Mouse (Mus musculus): ENCODE measurements around the gene Sowahd. TPM values are rescaled to one million over a fixed set of nuclear protein-coding genes. Genes with fewer than 3 reads are reported as not detected.

Sowahd gene
- polyA plus RNA-seq, 1 experiment = not detected

DNA sequence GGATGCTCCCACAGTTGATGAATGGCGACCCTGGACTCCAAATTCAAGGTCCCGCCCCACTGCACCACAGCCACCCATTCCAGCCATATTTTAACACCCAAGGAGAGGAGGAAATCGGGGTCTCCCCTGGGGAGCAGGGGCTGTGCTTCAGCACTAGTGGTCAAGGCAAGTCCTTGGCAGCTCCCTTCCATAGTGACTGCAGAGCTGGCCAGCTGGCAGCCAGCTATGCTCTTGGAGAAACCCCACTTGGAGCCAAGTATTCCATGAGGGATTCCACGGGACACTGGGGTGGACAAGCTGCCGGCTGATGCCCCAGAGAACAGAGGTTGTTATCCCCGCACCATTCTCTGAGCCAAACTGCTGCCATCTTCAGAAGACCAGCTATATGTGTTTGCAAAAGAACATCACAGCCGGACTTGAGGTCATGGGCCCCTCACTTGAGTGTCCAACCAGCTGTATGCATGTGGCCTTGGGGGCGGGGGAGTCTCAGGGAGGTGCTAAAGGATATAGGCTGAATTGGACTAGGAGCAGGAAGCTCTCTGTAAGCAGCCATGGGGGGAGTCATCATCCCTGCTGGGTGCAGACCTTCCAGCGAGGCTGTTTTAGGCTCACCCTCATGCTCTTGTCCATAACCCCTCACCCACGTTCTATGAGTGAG, 24.9 kb upstream of the Sowahd start:
- Histone ChIP-seq H3K9me3 (replicated peaks; ENCODE audit: control insufficient read depth, insufficient read depth, low read length, poor library complexity, severe bottlenecking) (no peaks in the 10 kb centered on the region), H3K9ac (ENCODE audit: low read depth, poor library complexity, severe bottlenecking) (no peak overlapping the region), H3K4me3 (ENCODE audit: low read depth, low read length) (no peak overlapping the region), H3K27ac (ENCODE audit: insufficient read depth, low read length) (no peak overlapping the region), H3K4me1 (ENCODE audit: control insufficient read depth, insufficient read depth, low read length) (no peaks in the 10 kb centered on the region), H3K36me3 (ENCODE audit: control insufficient read depth, insufficient read depth, low read length, poor library complexity, severe bottlenecking) (no peaks in the 10 kb centered on the region), H3K27me3 (ENCODE audit: control insufficient read depth, insufficient read depth, low read length, poor library complexity, severe bottlenecking) (no peaks in the 10 kb centered on the region)
- TF ChIP-seq CTCF (IDR thresholded peaks at IDR 0.05; ENCODE audit: low read depth, low read length) (no peak), POLR2A (IDR thresholded peaks at IDR 0.05; ENCODE audit: insufficient read depth, low read length) (no peak), EP300 (IDR thresholded peaks at IDR 0.05; ENCODE audit: insufficient read depth, low read depth, low read length) (no peak)

- no peaks in the 10 kb centered on the region for H3K9me3 ChIP-seq (replicated peaks; ENCODE audit: control insufficient read depth, insufficient read depth, low read length, poor library complexity, severe bottlenecking)
- no peak for TF ChIP-seq EP300 (IDR thresholded peaks at IDR 0.05; ENCODE audit: insufficient read depth, low read depth, low read length)
- TF ChIP-seq POLR2A (IDR thresholded peaks at IDR 0.05; ENCODE audit: insufficient read depth, low read length) = no peak
- no peak for TF ChIP-seq CTCF (IDR thresholded peaks at IDR 0.05; ENCODE audit: low read depth, low read length)
- H3K9ac ChIP-seq (ENCODE audit: low read depth, poor library complexity, severe bottlenecking) = no peak overlapping the region
- no peaks in the 10 kb centered on the region for H3K36me3 ChIP-seq (ENCODE audit: control insufficient read depth, insufficient read depth, low read length, poor library complexity, severe bottlenecking)
- no peak overlapping the region for H3K27ac ChIP-seq (ENCODE audit: insufficient read depth, low read length)
- H3K27me3 ChIP-seq (ENCODE audit: control insufficient read depth, insufficient read depth, low read length, poor library complexity, severe bottlenecking) = no peaks in the 10 kb centered on the region
- H3K4me1 ChIP-seq (ENCODE audit: control insufficient read depth, insufficient read depth, low read length) = no peaks in the 10 kb centered on the region
- H3K4me3 ChIP-seq (ENCODE audit: low read depth, low read length) = no peak overlapping the region
Measured at GRCm38 (mm10) chrX:37028378-37028777, 20.3 kb upstream of the Sowahd start.

GRCm38 (mm10) chrX:37042726-37043125, 5.9 kb upstream of the Sowahd start:
- Histone ChIP-seq H3K36me3 (ENCODE audit: control insufficient read depth, insufficient read depth, low read length, poor library complexity, severe bottlenecking) (no peaks in the 10 kb centered on the region), H3K27ac (ENCODE audit: insufficient read depth, low read length) (no peak overlapping the region), H3K4me3 (ENCODE audit: low read depth, low read length) (no peak overlapping the region), H3K27me3 (ENCODE audit: control insufficient read depth, insufficient read depth, low read length, poor library complexity, severe bottlenecking) (no peaks in the 10 kb centered on the region), H3K9me3 (replicated peaks; ENCODE audit: control insufficient read depth, insufficient read depth, low read length, poor library complexity, severe bottlenecking) (0 out of 2 replicates have a peak, but pooled peaks cover 2% of the 10 kb centered on the region), H3K9ac (ENCODE audit: low read depth, poor library complexity, severe bottlenecking) (no peak overlapping the region), H3K4me1 (ENCODE audit: control insufficient read depth, insufficient read depth, low read length) (no peaks in the 10 kb centered on the region)
- TF ChIP-seq CTCF (IDR thresholded peaks at IDR 0.05; ENCODE audit: low read depth, low read length) (peak; percentile 22), EP300 (IDR thresholded peaks at IDR 0.05; ENCODE audit: insufficient read depth, low read depth, low read length) (no peak), POLR2A (IDR thresholded peaks at IDR 0.05; ENCODE audit: insufficient read depth, low read length) (no peak)

- H3K4me1 ChIP-seq (ENCODE audit: control insufficient read depth, insufficient read depth, low read length) = peaks cover 1% of the 10 kb centered on the region
- peak overlapping the region; percentile 50 for H3K4me3 ChIP-seq (ENCODE audit: low read depth, low read length)
- no peaks in the 10 kb centered on the region for H3K27me3 ChIP-seq (ENCODE audit: control insufficient read depth, insufficient read depth, low read length, poor library complexity, severe bottlenecking)
- no peak overlapping the region for H3K27ac ChIP-seq (ENCODE audit: insufficient read depth, low read length)
- H3K9me3 ChIP-seq (replicated peaks; ENCODE audit: control insufficient read depth, insufficient read depth, low read length, poor library complexity, severe bottlenecking) = no peaks in the 10 kb centered on the region
- peak overlapping the region; percentile 11; the same call in 1 of the 2 replicates for H3K9ac ChIP-seq (ENCODE audit: low read depth, poor library complexity, severe bottlenecking)
- no peak for TF ChIP-seq POLR2A (IDR thresholded peaks at IDR 0.05; ENCODE audit: insufficient read depth, low read length)
- TF ChIP-seq CTCF (IDR thresholded peaks at IDR 0.05; ENCODE audit: low read depth, low read length) = no peak
- no peak for TF ChIP-seq EP300 (IDR thresholded peaks at IDR 0.05; ENCODE audit: insufficient read depth, low read depth, low read length)
- H3K36me3 ChIP-seq (ENCODE audit: control insufficient read depth, insufficient read depth, low read length, poor library complexity, severe bottlenecking) = no peaks in the 10 kb centered on the region
Measured at GRCm38 (mm10) chrX:37048890-37049823, 512 bp downstream of the Sowahd start.

DNA sequence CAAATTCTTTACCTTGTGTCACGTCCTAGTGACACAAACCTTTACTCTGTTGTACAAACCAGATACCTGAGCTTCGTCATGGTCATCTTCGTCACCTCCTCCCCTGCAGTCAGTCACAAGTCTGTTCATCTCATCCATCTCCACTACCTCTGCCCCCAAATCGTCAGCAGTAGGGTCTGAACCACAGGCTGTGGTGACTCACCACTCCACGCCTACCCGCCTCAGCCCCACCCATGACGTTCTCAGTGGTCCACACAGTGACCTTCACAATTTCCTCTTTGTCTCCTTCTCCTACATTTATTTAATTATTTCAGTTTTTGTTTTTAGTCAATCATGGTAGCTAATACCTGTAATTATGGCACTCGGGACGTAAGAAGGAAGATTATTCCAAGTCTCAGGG, 15.3 kb downstream of the Sowahd start:
- H3K27ac ChIP-seq (ENCODE audit: insufficient read depth, low read length) = no peak overlapping the region
- TF ChIP-seq EP300 (IDR thresholded peaks at IDR 0.05; ENCODE audit: insufficient read depth, low read depth, low read length) = no peak
- TF ChIP-seq POLR2A (IDR thresholded peaks at IDR 0.05; ENCODE audit: insufficient read depth, low read length) = no peak
- TF ChIP-seq CTCF (IDR thresholded peaks at IDR 0.05; ENCODE audit: low read depth, low read length) = no peak
- H3K9me3 ChIP-seq (replicated peaks; ENCODE audit: control insufficient read depth, insufficient read depth, low read length, poor library complexity, severe bottlenecking) = no peaks in the 10 kb centered on the region
- H3K4me1 ChIP-seq (ENCODE audit: control insufficient read depth, insufficient read depth, low read length) = no peaks in the 10 kb centered on the region
- no peak overlapping the region for H3K9ac ChIP-seq (ENCODE audit: low read depth, poor library complexity, severe bottlenecking)
- H3K4me3 ChIP-seq (ENCODE audit: low read depth, low read length) = no peak overlapping the region
- no peaks in the 10 kb centered on the region for H3K27me3 ChIP-seq (ENCODE audit: control insufficient read depth, insufficient read depth, low read length, poor library complexity, severe bottlenecking)
- no peaks in the 10 kb centered on the region for H3K36me3 ChIP-seq (ENCODE audit: control insufficient read depth, insufficient read depth, low read length, poor library complexity, severe bottlenecking)

DNA sequence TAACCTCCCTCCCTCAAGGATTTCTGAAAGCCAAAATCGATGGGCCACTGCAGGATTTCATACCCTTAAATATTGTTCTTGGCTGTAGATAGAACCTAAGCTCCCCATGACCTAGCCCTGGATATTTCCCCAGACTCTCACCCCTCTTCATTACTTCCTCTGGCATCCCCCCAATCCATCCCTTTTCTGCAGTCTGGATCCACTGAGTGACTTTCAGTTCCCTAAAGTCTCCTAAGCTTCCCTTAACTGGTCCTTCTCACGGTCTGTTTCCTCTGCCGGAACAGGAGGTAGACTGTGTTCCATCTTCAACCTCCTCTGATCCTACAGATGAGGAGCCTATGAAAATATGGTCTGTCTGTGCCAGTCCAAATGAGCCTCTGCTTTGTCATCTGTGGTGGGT, 18.7 kb downstream of the Sowahd start:
- H3K9me3 ChIP-seq (replicated peaks; ENCODE audit: control insufficient read depth, insufficient read depth, low read length, poor library complexity, severe bottlenecking) = no peaks in the 10 kb centered on the region
- H3K9ac ChIP-seq (ENCODE audit: low read depth, poor library complexity, severe bottlenecking) = no peak overlapping the region
- TF ChIP-seq EP300 (IDR thresholded peaks at IDR 0.05; ENCODE audit: insufficient read depth, low read depth, low read length) (no peak), CTCF (IDR thresholded peaks at IDR 0.05; ENCODE audit: low read depth, low read length) (no peak), POLR2A (IDR thresholded peaks at IDR 0.05; ENCODE audit: insufficient read depth, low read length) (no peak)
- H3K4me3 ChIP-seq (ENCODE audit: low read depth, low read length) = no peak overlapping the region
- no peaks in the 10 kb centered on the region for H3K27me3 ChIP-seq (ENCODE audit: control insufficient read depth, insufficient read depth, low read length, poor library complexity, severe bottlenecking)
- no peak overlapping the region for H3K27ac ChIP-seq (ENCODE audit: insufficient read depth, low read length)
- no peaks in the 10 kb centered on the region for H3K36me3 ChIP-seq (ENCODE audit: control insufficient read depth, insufficient read depth, low read length, poor library complexity, severe bottlenecking)
- no peaks in the 10 kb centered on the region for H3K4me1 ChIP-seq (ENCODE audit: control insufficient read depth, insufficient read depth, low read length)
